Comparison of ENCODE assay signal across 9 mouse cellular contexts in the genomic region with DNA sequence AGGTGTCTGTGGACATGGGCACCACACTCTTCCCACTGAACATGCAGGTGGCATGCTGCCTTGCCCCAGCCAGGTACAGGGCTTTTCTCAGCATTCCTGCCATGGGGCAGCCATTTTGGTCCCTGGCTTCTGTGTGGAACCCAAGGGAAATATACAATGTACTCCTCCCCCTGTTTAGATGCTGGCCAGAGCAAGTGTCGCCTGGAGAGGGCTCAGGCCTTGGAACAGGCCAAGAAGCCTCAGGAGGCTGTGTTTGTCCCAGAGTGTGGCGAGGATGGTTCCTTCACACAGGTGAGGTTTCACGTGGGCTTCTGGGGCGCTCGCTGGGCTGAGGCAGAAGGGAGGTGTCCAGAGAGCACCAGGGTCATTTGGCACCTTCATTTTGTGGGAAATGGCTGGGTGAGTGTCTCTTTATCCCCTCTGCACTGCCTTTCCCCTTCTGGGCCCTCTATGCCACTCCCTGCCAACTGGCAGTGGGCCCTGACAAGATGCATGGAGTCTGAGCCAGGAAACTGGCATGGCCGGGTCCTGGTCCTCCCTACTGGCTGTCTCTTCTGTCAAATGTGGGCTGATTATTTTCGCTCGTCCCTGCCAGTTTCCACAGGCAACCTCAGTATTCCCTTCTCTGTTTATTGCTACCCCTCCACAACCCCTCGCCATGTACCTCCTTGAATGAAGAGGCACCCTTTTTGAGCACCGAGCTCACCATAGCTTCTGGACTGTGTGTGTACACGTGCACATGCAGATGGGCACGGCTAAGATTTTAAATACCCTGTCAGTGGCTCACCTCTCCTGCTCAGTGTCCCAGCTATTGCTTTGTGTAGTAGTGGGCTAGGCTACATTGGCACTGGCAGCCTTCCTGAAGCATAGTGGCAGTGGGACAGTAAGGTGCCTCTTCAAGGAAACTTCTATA.
A peak's percentile ranks its signal among the peaks of the same experiment; 100 is the strongest.
DNase-seq lines count a peak whose midpoint lies in the region; ATAC-seq and TF ChIP-seq lines count a peak whose summit lies in the region.
"Had no signal": no experiment of that assay in that cellular context is flagged by ENCODE, and none has a peak within 500 bp of the region (broad histone marks: within the 10 kb centered on the region; RNA-seq: fewer than 3 reads in every experiment).

No protein-coding gene starts in this region.

- H3K4me2 ChIP-seq in midbrain, postnatal 0 days (ENCODE audit: low read depth, low read length, poor library complexity, severe bottlenecking): no peak overlapping the region
- no peak overlapping the region for H3K4me2 ChIP-seq in kidney, embryonic 15.5 days
- H3K4me2 ChIP-seq: embryonic facial prominence, embryonic 13.5 days; midbrain, embryonic 12.5 days had no signal

- TF ChIP-seq CTCF in midbrain, postnatal 0 days (IDR thresholded peaks at IDR 0.05): no peak

- H3K4me3 ChIP-seq in midbrain, postnatal 0 days (ENCODE audit: low read depth, low read length): no peak overlapping the region
- H3K4me3 ChIP-seq in kidney, embryonic 15.5 days (replicated peaks): no peak overlapping the region
- H3K4me3 ChIP-seq: embryonic facial prominence, embryonic 13.5 days; midbrain, embryonic 12.5 days had no signal

- WGBS in midbrain, postnatal 0 days: 81% methylated on average over 12 of the region's 12 CpGs
- WGBS in kidney, embryonic 15.5 days: 89% methylated on average over 12 of the region's 12 CpGs

- H3K9ac ChIP-seq in midbrain, postnatal 0 days (replicated peaks; ENCODE audit: low read length, poor library complexity, severe bottlenecking): no peak overlapping the region
- no peak overlapping the region for H3K9ac ChIP-seq in kidney, embryonic 15.5 days
- H3K9ac ChIP-seq: embryonic facial prominence, embryonic 13.5 days; midbrain, embryonic 12.5 days had no signal

- H3K4me1 ChIP-seq in midbrain, postnatal 0 days (ENCODE audit: insufficient read depth, low read length): no peaks in the 10 kb centered on the region; the same call in 1 of the 2 replicates
- H3K4me1 ChIP-seq in kidney, embryonic 15.5 days: no peaks in the 10 kb centered on the region; the same call in 1 of the 2 replicates

- peak; percentile 31 for DNase-seq in ovary, postnatal 14 days (ENCODE audit: low spot score)
- DNase-seq in ovary, adult 18-20 months (ENCODE audit: low spot score): no peak
- DNase-seq in cerebellum, adult 18-20 months: peak; percentile 82 to 83
- DNase-seq in heart, adult 9 months (ENCODE audit: low spot score in 2 of 2): peak; percentile 39 to 52
- DNase-seq in midbrain, postnatal 0 days (ENCODE audit: low spot score): peak; percentile 87
- no peak for DNase-seq in c-Kit-positive CD71-positive TER-119-positive erythroid progenitor cells, embryonic 14.5 days (ENCODE audit: low spot score)

- H3K36me3 ChIP-seq in midbrain, postnatal 0 days (ENCODE audit: insufficient read depth, low read length): no peaks in the 10 kb centered on the region
- no peaks in the 10 kb centered on the region for H3K36me3 ChIP-seq in kidney, embryonic 15.5 days
- H3K36me3 ChIP-seq: embryonic facial prominence, embryonic 13.5 days; midbrain, embryonic 12.5 days had no signal

- H3K27ac ChIP-seq in midbrain, postnatal 0 days (ENCODE audit: low read depth, low read length): no peak overlapping the region
- no peak overlapping the region for H3K27ac ChIP-seq in kidney, embryonic 15.5 days
- H3K27ac ChIP-seq: embryonic facial prominence, embryonic 13.5 days; midbrain, embryonic 12.5 days had no signal

- ATAC-seq in midbrain, postnatal 0 days (ENCODE audit: low FRiP score): 0 out of 2 replicates have a peak, but pooled peaks have one; percentile 47
- no peak for ATAC-seq in kidney, embryonic 15.5 days (replicated peaks; ENCODE audit: low FRiP score)

- no peaks in the 10 kb centered on the region for H3K27me3 ChIP-seq in midbrain, postnatal 0 days (ENCODE audit: insufficient read depth, low read length)
- H3K27me3 ChIP-seq in kidney, embryonic 15.5 days: no peaks in the 10 kb centered on the region
- H3K27me3 ChIP-seq: embryonic facial prominence, embryonic 13.5 days; midbrain, embryonic 12.5 days had no signal

- H3K9me3 ChIP-seq in midbrain, postnatal 0 days (ENCODE audit: low read length): no peaks in the 10 kb centered on the region
- no peaks in the 10 kb centered on the region for H3K9me3 ChIP-seq in kidney, embryonic 15.5 days (replicated peaks)
- H3K9me3 ChIP-seq: embryonic facial prominence, embryonic 13.5 days; midbrain, embryonic 12.5 days had no signal

Comparison
In these comparisons a context has a peak if more than half of its experiments do, and no peak if none do; other contexts are left out.
1. DNase-seq: peak in ovary, postnatal 14 days (single experiment), cerebellum, adult 18-20 months (2 of 2), heart, adult 9 months (2 of 2) and midbrain, postnatal 0 days (single experiment); none in ovary, adult 18-20 months (single experiment) and c-Kit-positive CD71-positive TER-119-positive erythroid progenitor cells, embryonic 14.5 days (single experiment).